Mouse (Mus musculus): ENCODE results near the gene Phyh. TPM values are rescaled to one million over a fixed set of nuclear protein-coding genes. Genes with fewer than 3 reads are reported as not detected.
A peak's percentile ranks its signal among the peaks of the same experiment; 100 is the strongest.

The Phyh gene
- total RNA-seq (2021), result 100 to 1,000 TPM; 713 to 718 TPM

GRCm38 (mm10) chr2:4918860-4919739, at the start of gene Phyh:
Gene Phyh (plus strand): TSS chr2:4919019.
- intact Hi-C loops (cut with DNase I), result loop anchor here (5.0 kb wide), 2 partner anchors 37 to 93 kb away; partner anchors contain the start of genes Mcm10 and Sephs1
- DNase-seq (ENCODE audit: low spot score), result peak; percentile 79

- DNase-seq (ENCODE audit: low spot score), result no peak
- intact Hi-C loops (cut with DNase I), result no loop called here
Measured at GRCm38 (mm10) chr2:4872740-4873139, 46.1 kb upstream of the Phyh start.

- DNase-seq (ENCODE audit: low spot score), result no peak
Measured at GRCm38 (mm10) chr2:4873331-4873730, 45.5 kb upstream of the Phyh start.

DNA sequence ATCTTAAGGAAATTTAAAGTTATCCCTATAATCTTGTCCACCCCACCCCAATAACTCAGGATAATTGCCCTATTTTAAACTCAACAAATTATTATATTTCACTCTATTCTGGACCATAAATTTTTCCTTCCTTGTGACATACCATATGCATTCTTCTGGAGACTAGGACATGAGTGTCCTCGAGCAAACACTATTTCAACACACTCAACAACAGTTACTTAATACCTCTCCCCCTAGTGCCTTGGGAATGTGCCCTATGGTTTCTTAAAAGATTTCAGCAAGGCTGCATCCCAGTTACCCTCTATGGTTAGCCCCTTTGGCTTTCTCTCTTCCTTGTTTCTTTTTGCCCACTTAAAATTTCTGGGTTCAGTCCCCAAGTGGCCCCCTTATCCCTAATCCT, 43.7 kb upstream of the Phyh start:
- no peak for DNase-seq (ENCODE audit: low spot score)
- intact Hi-C loops (cut with DNase I), result no loop called here

More at GRCm38 (mm10) chr2:4873331-4873730, 45.5 kb upstream of the Phyh start:
- intact Hi-C loops (cut with DNase I), result no loop called here

GRCm38 (mm10) chr2:4876131-4876530, 42.7 kb upstream of the Phyh start:
- no peak for DNase-seq (ENCODE audit: low spot score)
- intact Hi-C loops (cut with DNase I), result no loop called here

DNA sequence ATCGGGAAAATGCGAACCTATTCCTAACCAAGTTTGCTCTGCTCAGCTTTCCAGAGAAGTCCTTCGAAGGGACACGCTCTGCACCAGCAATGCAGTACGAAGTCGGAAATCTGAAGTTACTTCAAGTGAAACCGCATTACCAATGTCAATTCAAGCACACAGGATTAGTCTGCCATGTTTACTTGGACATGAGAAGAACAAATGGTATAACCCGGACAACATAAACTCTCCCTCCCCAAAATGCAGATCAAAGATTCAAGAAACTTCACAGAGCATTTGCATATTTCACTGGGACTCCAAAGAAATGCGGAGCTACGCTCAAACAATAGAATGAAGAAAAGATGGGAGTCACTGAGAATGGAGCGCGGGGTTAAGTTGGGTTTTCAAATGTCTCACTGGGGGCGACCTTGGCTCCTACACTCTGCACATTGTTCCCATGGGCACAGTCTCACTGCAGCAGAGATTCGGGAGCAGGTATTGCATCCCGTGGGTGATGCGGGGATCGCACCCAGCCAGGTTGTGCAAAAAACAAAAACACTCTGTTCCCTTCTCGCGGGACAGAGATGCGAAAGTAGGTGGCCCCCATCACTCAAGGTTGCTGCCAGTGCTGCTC, 38.0 kb upstream of the Phyh start:
- intact Hi-C loops (cut with DNase I), result loop anchor here (5.0 kb wide), 3 partner anchors 36 to 229 kb away; partner anchors contain the start of genes Bend7, Phyh and Prpf18
- no peak for DNase-seq (ENCODE audit: low spot score)

DNA sequence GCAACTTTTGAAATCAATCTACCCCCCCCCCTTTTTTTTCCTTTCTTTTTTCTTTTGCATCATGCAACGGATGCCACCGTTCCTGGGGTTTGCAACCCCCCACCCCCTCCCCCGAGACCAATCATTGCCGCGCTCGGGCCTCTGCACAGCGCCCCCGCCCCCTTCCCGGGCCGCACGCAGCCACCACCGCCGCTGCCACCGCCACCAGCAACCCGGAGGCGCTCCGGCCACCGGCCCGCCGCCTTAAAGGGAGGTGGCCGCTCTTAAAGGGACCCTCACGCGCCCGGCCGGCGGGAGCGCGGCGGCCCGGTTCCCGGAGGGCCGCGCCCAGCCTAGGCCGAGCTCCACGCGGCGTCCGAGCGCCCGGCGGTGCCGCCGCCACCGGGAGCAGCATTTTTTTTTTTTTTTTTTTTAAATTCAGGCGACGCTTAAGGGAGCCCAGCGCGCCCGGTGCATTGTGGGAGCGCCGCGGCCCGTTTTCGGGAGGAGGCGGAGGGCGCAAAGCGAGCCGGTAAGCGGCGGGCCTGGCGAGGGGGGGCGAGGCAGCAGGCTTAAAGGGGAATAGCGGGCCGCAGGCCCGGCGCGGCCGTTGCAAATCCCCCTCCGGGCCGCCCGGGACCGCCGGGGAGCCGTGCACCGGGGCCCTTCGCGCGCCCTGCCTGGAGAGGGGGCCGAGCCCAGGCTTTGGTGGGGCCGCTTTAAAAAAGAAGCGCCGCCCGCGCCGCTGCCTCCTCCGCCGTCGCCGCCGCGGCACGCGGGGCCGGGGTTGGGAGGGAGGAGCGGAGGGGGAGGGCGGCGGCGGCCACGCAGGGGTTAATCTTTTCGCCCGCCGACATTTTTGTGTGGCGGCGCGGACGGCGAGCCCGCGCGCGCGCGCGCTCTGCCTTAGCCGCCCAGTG, 37.2 kb upstream of the Phyh start, which contains the start of gene Sephs1:
TSS of gene Sephs1 (plus strand) at position 215 of the 899 bp plus-strand sequence.
- intact Hi-C loops (cut with DNase I), result loop anchor here (5.0 kb wide), 3 partner anchors 36 to 229 kb away; partner anchors contain the start of genes Bend7, Phyh and Prpf18
- DNase-seq (ENCODE audit: low spot score), result peak; percentile 64

GRCm38 (mm10) chr2:4882249-4882791, 36.5 kb upstream of the Phyh start:
- peak; percentile 53 for DNase-seq (ENCODE audit: low spot score)
- intact Hi-C loops (cut with DNase I), result loop anchor here (5.0 kb wide), 3 partner anchors 35 to 230 kb away; partner anchors contain the start of genes Bend7, Phyh and Prpf18

DNA sequence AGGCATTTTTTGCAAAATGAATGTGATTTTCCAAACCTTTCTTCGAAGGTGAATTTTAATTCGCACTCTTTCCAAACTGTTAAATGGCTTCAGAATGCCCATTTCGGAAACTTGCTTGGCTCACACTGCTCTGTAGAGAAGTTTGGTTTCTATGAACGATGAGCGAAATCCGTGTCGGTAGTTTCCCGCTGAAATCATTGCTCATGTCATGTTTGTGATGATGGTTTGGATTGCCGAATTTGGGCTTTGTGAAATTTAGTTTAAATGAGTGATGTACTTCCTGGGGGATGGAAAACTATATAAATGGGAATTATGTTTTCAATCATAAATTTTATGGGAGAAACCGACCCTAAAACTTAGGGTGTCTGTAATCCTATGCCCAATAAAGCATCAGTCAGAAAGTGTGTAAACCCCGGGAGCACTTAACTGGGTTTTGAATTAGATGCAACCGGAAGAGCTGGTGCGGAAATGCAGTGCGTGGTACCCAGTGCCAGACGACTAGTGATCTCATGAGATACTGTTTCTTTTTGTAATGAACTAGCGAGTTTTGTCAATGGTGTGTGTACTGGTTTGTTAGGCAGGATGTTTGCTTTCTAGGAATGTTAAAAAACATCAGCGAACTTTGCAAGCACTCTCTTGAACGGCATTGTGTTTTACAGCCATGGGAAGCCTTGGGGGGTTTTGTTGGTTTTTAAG, 35.7 kb upstream of the Phyh start:
- intact Hi-C loops (cut with DNase I), result loop anchor here (5.0 kb wide), 3 partner anchors 34 to 231 kb away; partner anchors contain the start of genes Bend7, Phyh and Prpf18
- no peak for DNase-seq (ENCODE audit: low spot score)

- intact Hi-C loops (cut with DNase I), result no loop called here
Measured at GRCm38 (mm10) chr2:4886896-4887295, 31.9 kb upstream of the Phyh start.

GRCm38 (mm10) chr2:4895598-4895997, 23.2 kb upstream of the Phyh start:
- DNase-seq (ENCODE audit: low spot score), result no peak
- intact Hi-C loops (cut with DNase I), result no loop called here

More at GRCm38 (mm10) chr2:4886896-4887295, 31.9 kb upstream of the Phyh start:
- no peak for DNase-seq (ENCODE audit: low spot score)

DNA sequence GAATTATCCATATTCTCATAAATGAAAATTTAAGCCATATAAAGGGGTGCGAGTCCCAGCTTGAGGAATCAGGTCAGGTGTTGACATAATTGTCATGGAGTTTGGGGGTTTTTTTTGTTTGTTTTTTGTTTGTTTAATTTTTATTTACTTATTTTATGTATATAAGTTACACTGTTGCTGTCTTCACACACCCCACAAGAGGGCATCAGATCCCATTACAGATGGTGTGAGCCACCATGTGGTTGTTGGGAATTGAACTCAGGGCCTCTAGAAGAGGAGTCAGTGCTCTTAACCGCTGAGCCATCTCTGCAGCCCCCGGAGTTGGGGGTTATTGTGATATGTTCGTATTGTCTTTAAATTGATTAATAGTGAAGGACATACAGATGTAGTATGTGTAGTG, 21.8 kb upstream of the Phyh start:
- DNase-seq (ENCODE audit: low spot score), result no peak

DNA sequence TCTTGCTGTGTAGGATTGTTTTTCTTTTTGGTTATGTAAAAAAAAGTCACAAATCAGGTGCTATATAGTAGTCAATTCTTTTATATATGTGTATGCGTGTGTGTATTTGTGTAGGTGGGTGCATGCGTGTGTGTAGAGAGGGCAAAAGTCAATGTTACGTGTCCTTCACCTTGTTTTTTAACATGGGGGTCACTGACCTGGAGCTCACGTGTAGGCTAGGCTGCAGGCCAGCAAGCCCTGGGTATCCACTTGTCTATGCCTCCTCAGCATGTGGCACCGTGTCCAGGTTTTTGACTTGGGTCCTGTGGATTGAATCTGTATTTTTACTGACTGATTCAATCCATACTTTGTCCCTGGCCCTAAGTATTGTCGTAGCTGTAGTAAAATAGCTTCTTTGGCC, 18.2 kb upstream of the Phyh start:
- no peak for DNase-seq (ENCODE audit: low spot score)
- intact Hi-C loops (cut with DNase I), result no loop called here

More for the DNA sequence above, 21.8 kb upstream of the Phyh start:
- intact Hi-C loops (cut with DNase I), result no loop called here

- intact Hi-C loops (cut with DNase I), result no loop called here
- DNase-seq (ENCODE audit: low spot score), result no peak
Measured at GRCm38 (mm10) chr2:4902346-4902745, 16.5 kb upstream of the Phyh start.

DNA sequence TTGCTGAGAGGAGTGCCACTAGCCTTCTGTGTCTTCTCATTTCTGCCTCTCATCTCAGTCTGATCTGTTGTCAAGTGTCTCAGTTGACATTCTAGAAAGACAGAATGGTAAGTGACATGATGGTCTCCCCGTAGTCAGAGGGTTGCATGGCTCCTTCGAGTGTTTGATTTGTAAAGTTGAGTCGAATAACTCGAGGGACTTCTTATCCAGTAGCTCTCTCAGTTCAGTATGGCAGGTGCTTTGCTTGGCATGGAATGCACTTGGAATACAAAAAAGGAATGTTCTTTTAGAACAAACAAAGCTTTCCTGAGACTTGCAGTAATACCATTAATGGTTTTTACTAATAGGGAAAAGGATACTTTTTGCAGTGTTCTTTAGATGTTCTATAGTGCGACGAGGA, 11.7 kb upstream of the Phyh start:
- intact Hi-C loops (cut with DNase I), result no loop called here

DNA sequence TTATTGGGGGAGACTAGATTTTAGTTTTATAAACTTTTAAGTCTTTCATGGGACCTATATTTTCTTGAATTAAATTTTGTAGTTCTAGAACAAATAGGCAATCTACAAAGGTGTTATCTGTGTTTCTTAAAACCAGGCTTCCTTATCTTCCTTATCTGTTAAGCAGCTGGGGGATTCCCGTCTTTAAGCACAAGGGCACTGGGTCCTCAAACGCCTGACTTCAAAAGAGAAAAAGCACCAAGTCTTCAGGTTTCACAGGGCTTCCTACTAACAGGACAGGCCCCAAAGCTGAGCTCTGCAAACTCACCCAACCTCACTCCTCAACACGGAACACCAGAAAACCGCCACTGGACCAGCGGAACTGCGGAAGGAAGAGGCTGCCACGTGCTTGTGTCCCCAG, 10.9 kb upstream of the Phyh start:
- no peak for DNase-seq (ENCODE audit: low spot score)
- intact Hi-C loops (cut with DNase I), result no loop called here

More for the DNA sequence above, 11.7 kb upstream of the Phyh start:
- DNase-seq (ENCODE audit: low spot score), result no peak

DNA sequence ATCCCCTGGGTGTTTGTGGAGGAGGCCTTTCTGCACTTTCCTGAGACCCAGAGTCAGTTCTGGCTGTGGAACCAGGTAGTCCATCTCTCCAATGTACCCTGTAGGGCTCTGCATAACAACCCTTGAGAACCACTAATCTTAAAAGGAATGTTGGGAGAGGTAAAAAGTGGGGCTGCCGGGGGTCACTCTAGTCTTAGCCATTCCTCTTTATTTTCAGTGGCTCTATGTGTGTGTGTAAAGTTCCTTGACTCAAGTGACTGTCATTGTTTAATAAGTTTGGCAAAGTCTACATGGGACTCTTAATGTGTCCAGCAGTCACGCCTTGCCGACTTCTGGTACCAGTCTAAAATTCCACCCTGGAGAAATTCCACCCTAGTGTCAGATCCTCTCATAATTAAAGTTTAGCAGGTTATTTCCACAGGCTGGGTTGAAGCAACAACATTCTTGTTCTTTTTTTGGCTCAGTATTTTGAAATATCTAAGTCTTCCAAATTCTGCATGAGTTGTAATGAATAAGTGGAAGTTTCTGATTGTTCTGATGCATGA, 10.0 kb upstream of the Phyh start:
- intact Hi-C loops (cut with DNase I), result no loop called here
- DNase-seq (ENCODE audit: low spot score), result no peak

- DNase-seq (ENCODE audit: low spot score), result no peak
- intact Hi-C loops (cut with DNase I), result no loop called here
Measured at GRCm38 (mm10) chr2:4909909-4910308, 8.9 kb upstream of the Phyh start.

DNA sequence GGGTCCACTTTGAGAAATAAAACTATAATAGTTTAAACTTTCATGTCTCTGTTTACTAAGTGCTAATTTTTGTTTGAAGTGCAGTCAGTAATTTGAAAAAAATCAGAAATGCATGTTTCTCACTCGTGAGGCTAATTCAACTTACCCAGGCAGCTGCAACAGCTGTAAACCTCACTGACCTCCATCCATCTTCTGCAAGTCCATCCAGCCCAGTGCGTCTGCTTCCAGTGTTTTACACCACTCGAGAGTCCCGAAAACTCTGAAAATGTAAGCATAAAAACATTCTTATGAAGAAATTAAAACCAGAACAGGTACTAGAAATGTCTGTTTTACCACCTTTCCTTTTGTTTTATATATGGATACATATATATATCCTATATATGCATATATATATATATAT, 8.3 kb upstream of the Phyh start:
- intact Hi-C loops (cut with DNase I), result no loop called here
- DNase-seq (ENCODE audit: low spot score), result no peak

Data from heart, postnatal 25 days (tissue).